Mouse (Mus musculus): Measurements from ENCODE around the gene Sh2d5. TPM values are rescaled to one million over a fixed set of nuclear protein-coding genes. Genes with fewer than 3 reads are reported as not detected.

Gene Sh2d5
- total and polyA plus RNA-seq, 3 experiments, result 2.0 to 2.8 TPM; not detected in 1

GRCm38 (mm10) chr4:138303011-138303410 is 52.8 kb downstream of the Sh2d5 start:
- peak overlapping the region in 1 of 2 experiments; percentile 49; a peak in 3 of 4 replicates for H3K4me3 ChIP-seq (ENCODE audit: control insufficient read depth in 1 of 2, insufficient read depth in 1 of 2, low read depth in 2 of 2, low read length in 2 of 2)
- TF ChIP-seq CHD2 (IDR thresholded peaks at IDR 0.05; ENCODE audit: low read length), result no peak
- no peak for TF ChIP-seq JUND (IDR thresholded peaks at IDR 0.05; ENCODE audit: low read depth, low read length)
- H3K9ac ChIP-seq (ENCODE audit: control insufficient read depth, low read depth, low read length, poor library complexity, severe bottlenecking), result no peak overlapping the region; the same call in 1 of the 2 replicates

GRCm38 (mm10) chr4:138303742-138304141 is 53.5 kb downstream of the Sh2d5 start:
- Histone ChIP-seq H3K4me1 (ENCODE audit: control insufficient read depth in 1 of 2, insufficient read depth in 2 of 2, low read length in 2 of 2) (peaks cover 9 to 30% of the 10 kb centered on the region in 2 experiments; a peak in 3 of 4 replicates), H3K27ac (ENCODE audit: control insufficient read depth, low read depth, low read length) (peak overlapping the region; percentile 97), H3K79me2 (ENCODE audit: control insufficient read depth, insufficient read depth, low read length, poor library complexity) (peaks cover 29% of the 10 kb centered on the region), H3K36me3 (ENCODE audit: control insufficient read depth in 1 of 2, insufficient read depth in 2 of 2, low read length in 2 of 2) (peaks cover 6 to 20% of the 10 kb centered on the region in 2 experiments), H3K4me3 (ENCODE audit: control insufficient read depth in 1 of 2, insufficient read depth in 1 of 2, low read depth in 2 of 2, low read length in 2 of 2) (peak overlapping the region; percentile 30 to 49), H3K27me3 (ENCODE audit: control insufficient read depth in 1 of 2, insufficient read depth in 2 of 2, low read length in 2 of 2) (no peaks in the 10 kb centered on the region), H3K9ac (ENCODE audit: control insufficient read depth, low read depth, low read length, poor library complexity, severe bottlenecking) (peak overlapping the region; percentile 71), H3K9me3 (replicated peaks; ENCODE audit: insufficient read depth, low read length) (no peaks in the 10 kb centered on the region)
- TF ChIP-seq E2F4 (IDR thresholded peaks at IDR 0.05; ENCODE audit: borderline replicate concordance, low read depth, low read length) (no peak), ELF1 (IDR thresholded peaks at IDR 0.05; ENCODE audit: low read depth, low read length) (no peak), USF2 (IDR thresholded peaks at IDR 0.05; ENCODE audit: borderline replicate concordance in 1 of 2, insufficient read depth in 1 of 2, low read depth in 1 of 2, low read length in 2 of 2) (no peak), MAX (IDR thresholded peaks at IDR 0.05; ENCODE audit: low read length) (peak; percentile 35; the same call in 1 of the 2 replicates), TAL1 (IDR thresholded peaks at IDR 0.05; ENCODE audit: low read length) (peak; percentile 84), ETS1 (IDR thresholded peaks at IDR 0.05; ENCODE audit: low read depth, low read length) (peak; percentile 84), GATA1 (IDR thresholded peaks at IDR 0.05; ENCODE audit: low read depth, low read length) (peak; percentile 70), TCF12 (IDR thresholded peaks at IDR 0.05; ENCODE audit: low read depth, low read length) (peak; percentile 93), SIN3A (IDR thresholded peaks at IDR 0.05; ENCODE audit: low read length) (peak; percentile 11; the same call in 1 of the 2 replicates), RAD21 (IDR thresholded peaks at IDR 0.05; ENCODE audit: low read depth, low read length) (no peak), TBP (IDR thresholded peaks at IDR 0.05; ENCODE audit: low read depth, low read length) (no peak), UBTF (IDR thresholded peaks at IDR 0.05; ENCODE audit: borderline replicate concordance, insufficient read depth, low read depth, low read length) (no peak), MAFK (IDR thresholded peaks at IDR 0.05; ENCODE audit: borderline replicate concordance, low read depth, low read length) (no peak), CTCF (IDR thresholded peaks at IDR 0.05 in 2 of 3, conservative IDR thresholded peaks at IDR 0.05 in 1 of 3; ENCODE audit: control insufficient read depth in 1 of 3, insufficient read depth in 1 of 3, low read depth in 2 of 3, low read length in 3 of 3, poor library complexity in 1 of 3, severe bottlenecking in 1 of 3) (no peak), RCOR1 (IDR thresholded peaks at IDR 0.05; ENCODE audit: low read depth, low read length) (peak; percentile 16; the same call in 1 of the 2 replicates), BHLHE40 (IDR thresholded peaks at IDR 0.05; ENCODE audit: borderline replicate concordance, low read depth, low read length) (no peak), EP300 (IDR thresholded peaks at IDR 0.05; ENCODE audit: low read depth in 1 of 2, low read length in 2 of 2) (peak; percentile 65 to 79), MEF2A (IDR thresholded peaks at IDR 0.05; ENCODE audit: extremely low read depth, insufficient replicate concordance, low read depth, low read length, poor library complexity, severe bottlenecking) (no peak)
- DNase-seq (ENCODE audit: low read depth, low spot score), result peak; percentile 94

More at GRCm38 (mm10) chr4:138303011-138303410, 52.8 kb downstream of the Sh2d5 start:
- H3K27ac ChIP-seq (ENCODE audit: control insufficient read depth, low read depth, low read length), result peak overlapping the region; percentile 97
- peaks cover 7 to 24% of the 10 kb centered on the region in 2 experiments; a peak in 3 of 4 replicates for H3K4me1 ChIP-seq (ENCODE audit: control insufficient read depth in 1 of 2, insufficient read depth in 2 of 2, low read length in 2 of 2)
- peaks cover 21% of the 10 kb centered on the region for H3K79me2 ChIP-seq (ENCODE audit: control insufficient read depth, insufficient read depth, low read length, poor library complexity)
- no peaks in the 10 kb centered on the region for H3K9me3 ChIP-seq (replicated peaks; ENCODE audit: insufficient read depth, low read length)
- H3K27me3 ChIP-seq (ENCODE audit: control insufficient read depth in 1 of 2, insufficient read depth in 2 of 2, low read length in 2 of 2), result no peaks in the 10 kb centered on the region
- H3K36me3 ChIP-seq (ENCODE audit: control insufficient read depth in 1 of 2, insufficient read depth in 2 of 2, low read length in 2 of 2), result peaks cover under 1 to 14% of the 10 kb centered on the region in 2 experiments; a peak in 3 of 4 replicates
- no peak for DNase-seq (ENCODE audit: low read depth, low spot score)
